Mouse (Mus musculus) thymus, adult 2 months (tissue): Measurements from ENCODE around the gene Cdca5. TPM values are rescaled to one million over a fixed set of nuclear protein-coding genes. Genes with fewer than 3 reads are reported as not detected.

Experiments used
- DNase-seq: peaks from one replicate; pipeline ENCODE4 v3.0.0; 2021
- H3K27ac ChIP-seq: fragments of 200-500 bp; 2 replicates; pipeline ENCODE4 v1.5.1; 2012; ENCODE audit warnings: low read length, control low read depth; ENCODE audit not compliant: control insufficient read depth, insufficient read depth
- H3K27me3 ChIP-seq: fragments of 200-500 bp; 2 replicates; pipeline ENCODE4 v1.6.1; 2012; ENCODE audit warnings: mild to moderate bottlenecking, low read length, moderate library complexity, mixed read lengths; ENCODE audit not compliant: control insufficient read depth, insufficient read depth
- H3K36me3 ChIP-seq: fragments of 200-500 bp; 2 replicates; pipeline ENCODE4 v1.6.1; 2012; ENCODE audit warnings: mild to moderate bottlenecking, low read length, moderate library complexity; ENCODE audit not compliant: control insufficient read depth, insufficient read depth
- H3K4me1 ChIP-seq: fragments of 200-500 bp; replicated peaks from 2 replicates; pipeline ENCODE4 v1.6.1; 2012; ENCODE audit warnings: low read length; ENCODE audit not compliant: control insufficient read depth, insufficient read depth
- H3K4me3 ChIP-seq: fragments of 200-500 bp; 2 replicates; pipeline ENCODE4 v1.5.1; 2012; ENCODE audit warnings: mild to moderate bottlenecking, low read length, control low read depth, moderate library complexity; ENCODE audit not compliant: control insufficient read depth, insufficient read depth
- CTCF ChIP-seq: fragments of 200-500 bp; IDR thresholded peaks from 2 replicates; pipeline ENCODE4 v1.5.1; 2012; ENCODE audit warnings: mild to moderate bottlenecking, control low read depth, low read length, moderate library complexity, borderline replicate concordance; ENCODE audit not compliant: control insufficient read depth, poor library complexity, insufficient read depth; ENCODE audit errors: extremely low read depth
- POLR2A ChIP-seq: fragments of 200-500 bp; IDR thresholded peaks from 2 replicates; pipeline ENCODE4 v1.6.1; 2012; ENCODE audit warnings: mild to moderate bottlenecking, low read length, control low read depth, moderate library complexity; ENCODE audit not compliant: control insufficient read depth, poor library complexity, insufficient read depth; ENCODE audit errors: extremely low read depth
- WGBS: fragments of 180-500 bp; shearing (Covaris S2); methylation state at CpG from one replicate; pipeline ENCODE4 v1.1.7; 2018; 5-methylcytosine and 5-hydroxymethylcytosine counted together
- polyA plus RNA-seq: library from polyadenylated mRNA; depleted of rRNA; stranded (reverse); fragments of >200 nt; gene quantifications from 2 replicates; pipeline ENCODE4 v1.2.3, GENCODE M21; 2012

The Cdca5 gene
- polyA plus RNA-seq, 1 experiment = 22.1 TPM

DNA sequence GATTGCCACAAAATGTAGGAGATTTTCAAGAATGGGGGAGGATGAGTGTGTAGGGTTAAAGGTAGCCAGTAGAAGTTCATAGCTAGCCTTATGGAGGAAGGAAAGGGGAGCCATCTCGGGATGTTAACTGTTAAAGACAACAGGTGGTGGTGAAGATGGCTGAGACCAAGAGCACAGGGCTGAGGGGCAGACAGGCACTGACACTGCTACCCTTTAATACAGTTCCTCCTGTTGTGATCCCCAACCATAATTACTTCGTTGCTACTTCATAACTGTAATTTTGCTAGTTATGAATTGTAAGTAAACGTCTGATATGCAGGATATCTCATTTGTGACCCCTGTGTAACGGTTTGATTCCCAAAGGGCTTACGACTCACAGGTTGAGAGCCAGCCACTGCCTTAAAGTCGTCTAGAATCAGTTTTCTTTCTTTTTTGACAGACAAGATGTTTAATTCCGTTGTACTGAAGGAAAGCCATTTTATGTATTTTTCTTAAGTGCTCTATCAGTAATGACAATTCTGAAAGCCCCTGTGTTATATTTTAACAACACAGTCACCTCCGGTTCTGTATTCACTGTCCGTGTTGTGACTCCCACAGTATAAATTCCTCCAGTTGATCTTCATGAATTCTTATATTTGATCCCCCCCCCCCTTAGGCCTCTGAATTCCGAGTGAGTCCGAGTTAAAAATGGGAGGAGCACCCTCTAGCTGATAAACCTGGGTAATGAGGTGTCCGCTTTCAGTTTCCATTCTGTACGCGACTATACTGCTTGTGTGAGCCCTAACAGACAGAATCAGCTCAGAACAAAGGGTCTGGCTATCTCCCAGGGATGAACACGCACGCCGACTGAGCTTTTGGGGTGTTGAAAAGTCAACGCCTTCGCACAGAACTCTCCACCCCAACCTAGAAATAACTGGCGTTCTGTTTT is 39.2 kb upstream of the Cdca5 start:
- TF ChIP-seq POLR2A = no peak
- no peak for TF ChIP-seq CTCF
- H3K4me3 ChIP-seq = peak overlapping the region; percentile 65
- 9% methylated on average over 20 of the region's 20 CpGs for WGBS
- H3K36me3 ChIP-seq = peaks cover 15% of the 10 kb centered on the region
- H3K4me1 ChIP-seq = peaks cover 14% of the 10 kb centered on the region
- peak overlapping the region; percentile 92 for H3K27ac ChIP-seq
- no peaks in the 10 kb centered on the region for H3K27me3 ChIP-seq
- no peak for DNase-seq

DNA sequence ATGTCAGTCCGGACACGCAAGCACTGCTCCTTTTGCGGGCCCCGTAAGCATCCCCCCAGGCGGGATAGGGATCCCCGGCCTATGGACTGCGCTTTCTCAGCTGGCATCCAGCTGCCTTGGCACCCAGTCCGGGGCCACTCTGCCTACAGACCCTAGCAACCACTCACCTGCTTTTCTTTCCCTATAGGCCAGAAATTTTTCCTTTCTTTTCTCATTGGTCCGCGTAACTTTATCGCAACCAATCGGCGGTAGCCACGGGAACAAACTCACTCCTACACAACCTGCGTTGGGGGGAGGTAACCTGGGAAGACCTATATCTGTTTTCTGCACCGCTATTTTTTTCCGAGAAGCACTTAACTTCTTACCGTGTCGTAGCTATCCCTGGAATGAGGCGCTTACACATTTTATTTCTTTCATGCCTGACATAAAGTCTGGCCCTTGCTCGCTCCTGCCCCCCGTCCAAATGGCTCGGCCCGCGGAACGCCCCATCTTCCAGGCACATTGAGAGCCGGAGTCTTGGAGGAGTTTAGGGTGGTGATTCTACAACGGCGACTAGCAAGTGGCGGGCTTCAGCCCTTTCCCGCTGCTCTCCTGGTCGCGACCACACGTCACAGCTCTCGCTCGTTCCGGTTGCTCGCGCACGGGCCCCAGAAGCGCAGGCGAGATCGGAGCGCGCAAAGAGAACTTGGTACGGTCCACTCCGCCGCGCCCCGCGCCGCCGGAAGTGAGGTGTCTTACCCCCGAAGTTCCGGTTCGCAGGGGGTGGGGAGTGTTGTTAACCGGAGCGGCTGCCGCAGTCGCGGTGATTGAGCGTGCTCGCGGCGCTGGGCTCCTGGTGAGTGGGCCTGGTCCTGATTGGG is 38.3 kb upstream of the Cdca5 start, which contains the start of gene Syvn1:
TSS of gene Syvn1 (plus strand) at position 283 of the 860 bp plus-strand sequence.
- DNase-seq = peak; percentile 88
- under 1% methylated on average over 65 of the region's 65 CpGs for WGBS
- TF ChIP-seq POLR2A (peak; percentile 90), CTCF (no peak)

GRCm38 (mm10) chr19:6047154-6047898 is 37.5 kb upstream of the Cdca5 start:
- H3K4me1 ChIP-seq = peaks cover 14% of the 10 kb centered on the region
- H3K4me3 ChIP-seq = peak overlapping the region; percentile 65
- 1% methylated on average over 44 of the region's 44 CpGs for WGBS
- DNase-seq = no peak
- TF ChIP-seq POLR2A = no peak
- H3K27ac ChIP-seq = peak overlapping the region; percentile 19; the same call in 1 of the 2 replicates
- peaks cover 31% of the 10 kb centered on the region for H3K36me3 ChIP-seq
- no peaks in the 10 kb centered on the region for H3K27me3 ChIP-seq

More for the DNA sequence above, 38.3 kb upstream of the Cdca5 start, which contains the start of gene Syvn1:
- H3K4me1 ChIP-seq = peaks cover 14% of the 10 kb centered on the region
- peaks cover 23% of the 10 kb centered on the region for H3K36me3 ChIP-seq
- peak within 1 kb of the TSS; percentile 65 for H3K4me3 ChIP-seq
- peak within 1 kb of the TSS; percentile 92 for H3K27ac ChIP-seq
- no peaks in the 10 kb centered on the region for H3K27me3 ChIP-seq

GRCm38 (mm10) chr19:6047899-6048166 is 37.0 kb upstream of the Cdca5 start:
- Histone ChIP-seq H3K27me3 (no peaks in the 10 kb centered on the region), H3K4me1 (peaks cover 14% of the 10 kb centered on the region), H3K36me3 (peaks cover 36% of the 10 kb centered on the region), H3K4me3 (peak overlapping the region; percentile 65; the same call in 1 of the 2 replicates), H3K27ac (no peak overlapping the region)
- 90% methylated on average over 8 of the region's 8 CpGs for WGBS
- TF ChIP-seq POLR2A (no peak), CTCF (no peak)
- no peak for DNase-seq

DNA sequence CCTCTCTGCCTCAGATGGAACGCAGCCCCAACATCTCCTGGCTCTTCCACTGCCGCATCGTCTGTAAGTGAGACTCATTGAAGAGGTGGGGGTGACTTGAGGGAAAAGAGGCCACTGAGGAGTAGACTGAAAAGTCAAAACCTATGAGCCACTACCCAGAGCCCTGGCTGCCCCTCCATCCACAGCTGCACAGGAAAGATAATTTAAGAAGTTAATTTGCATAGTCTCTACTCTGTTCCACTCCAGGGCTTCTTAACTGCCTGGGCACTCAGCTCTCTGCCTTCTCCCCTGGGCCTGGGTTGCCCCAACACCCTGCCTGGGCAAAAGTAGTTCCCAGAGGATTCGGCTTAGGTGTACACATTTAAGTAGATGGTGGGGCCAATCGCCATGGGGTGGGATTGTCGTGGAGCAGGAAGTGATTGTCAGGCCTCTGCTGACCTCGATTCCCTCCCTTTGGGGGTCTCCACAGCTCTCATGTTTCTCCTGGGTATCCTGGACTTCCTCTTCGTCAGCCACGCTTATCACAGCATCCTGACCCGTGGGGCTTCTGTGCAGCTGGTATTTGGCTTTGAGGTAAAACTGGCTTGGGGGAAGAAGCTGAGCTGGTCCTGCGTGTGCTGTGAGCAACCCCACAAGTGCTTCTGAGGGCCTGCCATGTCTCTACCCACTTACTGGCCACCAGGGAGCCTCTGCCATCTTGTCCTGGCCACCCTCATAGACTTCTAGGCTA is 35.9 kb upstream of the Cdca5 start:
- H3K27ac ChIP-seq = no peak overlapping the region
- WGBS = 87% methylated on average over 11 of the region's 11 CpGs
- no peak for DNase-seq
- H3K4me1 ChIP-seq = peaks cover 14% of the 10 kb centered on the region
- peaks cover 46% of the 10 kb centered on the region for H3K36me3 ChIP-seq
- no peaks in the 10 kb centered on the region for H3K27me3 ChIP-seq
- TF ChIP-seq POLR2A (no peak), CTCF (no peak)
- H3K4me3 ChIP-seq = no peak overlapping the region

GRCm38 (mm10) chr19:6052516-6052915 is 32.3 kb upstream of the Cdca5 start:
- Histone ChIP-seq H3K27ac (no peak overlapping the region), H3K27me3 (no peaks in the 10 kb centered on the region), H3K4me1 (peaks cover 16% of the 10 kb centered on the region), H3K36me3 (peaks cover 59% of the 10 kb centered on the region), H3K4me3 (no peak overlapping the region)
- WGBS = 98% methylated on average over 7 of the region's 7 CpGs
- no peak for DNase-seq
- no peak for TF ChIP-seq CTCF
- no peak for TF ChIP-seq POLR2A
